Mouse (Mus musculus) stomach, postnatal 0 days (tissue): ENCODE results near the gene Usp29.

ENCODE experiments used
- CTCF ChIP-seq: IDR thresholded peaks from 2 replicates; pipeline ENCODE4 v1.5.1; 2016; ENCODE audit warnings: antibody characterized with exemption, low read depth, mild to moderate bottlenecking, moderate library complexity
- EP300 ChIP-seq: optimal IDR thresholded peaks from 2 replicates; pipeline ENCODE3; 2016; ENCODE audit warnings: antibody characterized with exemption

DNA sequence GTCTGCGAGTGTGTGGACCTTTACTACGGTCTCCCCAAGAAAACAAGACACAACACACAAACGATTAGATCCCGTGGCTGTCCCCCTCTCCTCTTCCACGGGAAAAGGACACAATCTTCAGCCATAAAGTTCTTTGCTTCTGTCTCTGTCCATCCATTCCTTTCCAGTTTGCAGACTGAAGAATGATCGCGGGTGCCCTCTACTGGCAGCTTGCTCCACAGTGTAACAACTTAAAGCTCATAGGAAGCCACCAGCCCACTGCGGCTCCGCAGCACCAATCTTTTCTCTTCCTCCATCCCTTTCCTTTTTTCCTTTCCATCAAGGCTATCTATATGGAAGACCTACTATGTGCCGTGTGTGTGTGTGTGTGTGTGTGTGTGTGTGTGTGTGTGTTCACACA is 187.9 kb downstream of the Usp29 start:
- TF ChIP-seq CTCF (peak; percentile 89), EP300 (no peak)
